Mouse (Mus musculus) adrenal gland, postnatal 14 days (tissue): ENCODE data around the gene Rraga. TPM values are rescaled to one million over a fixed set of nuclear protein-coding genes. Genes with fewer than 3 reads are reported as not detected.
A peak's percentile ranks its signal among the peaks of the same experiment; 100 is the strongest.

Experiments used
- DNase-seq: peaks from one replicate; pipeline ENCODE4 v3.0.0; 2021; ENCODE audit warnings: mixed read lengths
- long read RNA-seq, 2 experiments: library from polyadenylated mRNA; stranded (forward); transcript quantifications; one replicate each; pipeline ENCODE4 v2.0.0; 2021
- total RNA-seq: library from RNA; stranded (reverse); gene quantifications from 2 replicates; pipeline ENCODE4 v1.2.3, GENCODE M21; 2021

The Rraga gene
- total RNA-seq = 86.2 and 92.5 TPM in 2 replicates
- long read RNA-seq, experiment 1, transcript Rraga-201 (1 exons, 1,618 nt) = major isoform, 92 of 92 reads
- long read RNA-seq, experiment 1, partial matches to known transcripts = 0 of 92 reads
- long read RNA-seq, experiment 1, other reads (novel, unspliced or antisense) = 0 of 92 reads
- long read RNA-seq, experiment 2, transcript Rraga-201 (1 exons, 1,618 nt) = major isoform, 95 of 95 reads
- long read RNA-seq, experiment 2, partial matches to known transcripts = 0 of 95 reads
- long read RNA-seq, experiment 2, other reads (novel, unspliced or antisense) = 0 of 95 reads

GRCm38 (mm10) chr4:86575283-86575983 lies at the start of gene Rraga:
Gene Rraga (plus strand): TSS chr4:86575668.
- peak; percentile 98 for DNase-seq

GRCm38 (mm10) chr4:86527162-86528136 lies 48.0 kb upstream of the Rraga start:
- DNase-seq = no peak

GRCm38 (mm10) chr4:86529161-86529560 lies 46.3 kb upstream of the Rraga start:
- no peak for DNase-seq

GRCm38 (mm10) chr4:86533406-86534090 lies 41.9 kb upstream of the Rraga start:
- DNase-seq = no peak

GRCm38 (mm10) chr4:86534091-86534481 lies 41.4 kb upstream of the Rraga start:
- no peak for DNase-seq

- peak; percentile 59 for DNase-seq
Measured at GRCm38 (mm10) chr4:86537972-86538371, 37.5 kb upstream of the Rraga start.

GRCm38 (mm10) chr4:86538936-86539335 lies 36.5 kb upstream of the Rraga start:
- DNase-seq = no peak

GRCm38 (mm10) chr4:86541573-86541972 lies 33.9 kb upstream of the Rraga start:
- no peak for DNase-seq

- DNase-seq = no peak
Measured at GRCm38 (mm10) chr4:86543999-86544398, 31.5 kb upstream of the Rraga start.

- no peak for DNase-seq
Measured at GRCm38 (mm10) chr4:86545615-86546014, 29.9 kb upstream of the Rraga start.

- no peak for DNase-seq
Measured at GRCm38 (mm10) chr4:86548332-86548731, 27.1 kb upstream of the Rraga start.

GRCm38 (mm10) chr4:86555035-86555707 lies 20.3 kb upstream of the Rraga start:
- DNase-seq = peak; percentile 33

- DNase-seq = no peak
Measured at GRCm38 (mm10) chr4:86557371-86557770, 18.1 kb upstream of the Rraga start.

- DNase-seq = no peak
Measured at GRCm38 (mm10) chr4:86558228-86558627, 17.2 kb upstream of the Rraga start, which contains the start of gene Saxo1. Gene Saxo1 (minus strand): TSS chr4:86558328.

- DNase-seq = no peak
Measured at GRCm38 (mm10) chr4:86559006-86559405, 16.5 kb upstream of the Rraga start.

- no peak for DNase-seq
Measured at GRCm38 (mm10) chr4:86561061-86561460, 14.4 kb upstream of the Rraga start.

- no peak for DNase-seq
Measured at GRCm38 (mm10) chr4:86574939-86575282, 557 bp upstream of the Rraga start.

- peak; percentile 27 for DNase-seq
Measured at GRCm38 (mm10) chr4:86576120-86576541, 663 bp downstream of the Rraga start.

GRCm38 (mm10) chr4:86576630-86577225 lies 1.3 kb downstream of the Rraga start:
- DNase-seq = no peak

GRCm38 (mm10) chr4:86580056-86580455 lies 4.6 kb downstream of the Rraga start:
- DNase-seq = no peak

- no peak for DNase-seq
Measured at GRCm38 (mm10) chr4:86580591-86580990, 5.1 kb downstream of the Rraga start.
